Mouse (Mus musculus) liver, embryonic 16.5 days (tissue): ENCODE measurements around the gene Cdh23. TPM values are rescaled to one million over a fixed set of nuclear protein-coding genes. Genes with fewer than 3 reads are reported as not detected.

ENCODE experiments used
- ATAC-seq: fragments of 200-750 bp; cut with Nextera tagmentation; 2 replicates; pipeline ENCODE4 v1.8.0; 2017; ENCODE audit warnings: low read depth, mild to moderate bottlenecking, moderate number of reproducible peaks, moderate library complexity
- H3K27ac ChIP-seq: fragments of 300-500 bp; sonication (generic); 2 replicates; pipeline ENCODE4 v1.5.1; 2014; ENCODE audit warnings: mild to moderate bottlenecking, low read length
- H3K27me3 ChIP-seq: fragments of 300-500 bp; sonication (generic); 2 replicates; pipeline ENCODE4 v1.6.1; 2014; ENCODE audit warnings: low read depth, low read length, mixed read lengths; ENCODE audit not compliant: control insufficient read depth, insufficient read depth
- H3K36me3 ChIP-seq: fragments of 300-500 bp; sonication (generic); 2 replicates; pipeline ENCODE4 v1.6.1; 2014; ENCODE audit warnings: mild to moderate bottlenecking; ENCODE audit not compliant: control insufficient read depth, insufficient read depth
- H3K4me1 ChIP-seq: fragments of 300-500 bp; sonication (generic); 2 replicates; pipeline ENCODE4 v1.6.1; 2014; ENCODE audit warnings: low read depth, low read length, mixed read lengths; ENCODE audit not compliant: control insufficient read depth
- H3K4me2 ChIP-seq: fragments of 300-500 bp; sonication (generic); 2 replicates; pipeline ENCODE4 v1.6.1; 2014; ENCODE audit warnings: low read depth, low read length, mixed read lengths
- H3K4me3 ChIP-seq: fragments of 300-500 bp; sonication (generic); 2 replicates; pipeline ENCODE4 v1.5.1; 2014; ENCODE audit warnings: low read depth, mild to moderate bottlenecking, low read length
- H3K9ac ChIP-seq: fragments of 300-500 bp; sonication (generic); 2 replicates; pipeline ENCODE4 v1.6.1; 2014; ENCODE audit warnings: low read depth, low read length
- H3K9me3 ChIP-seq: fragments of 300-500 bp; sonication (generic); replicated peaks from 2 replicates; pipeline ENCODE4 v1.6.1; 2016; ENCODE audit warnings: low read length; ENCODE audit not compliant: control insufficient read depth
- WGBS: fragments of 180-500 bp; shearing (Covaris S2); extraction: QIAGEN DNeasy Blood & Tissue Kit; methylation state at CpG from one replicate; pipeline ENCODE4 v1.1.7; 2014; ENCODE audit not compliant: insufficient replicate concordance; 5-methylcytosine and 5-hydroxymethylcytosine counted together
- polyA plus RNA-seq: library from polyadenylated mRNA; unstranded; fragments of >200 nt; fragmentation: Nextera tagmentation; extraction: Ambion mirVana; gene quantifications from 2 replicates; pipeline ENCODE4 v1.2.1, GENCODE M21; 2015

Gene Cdh23
- polyA plus RNA-seq, 1 experiment from 2014 or later, result 0.65 TPM

DNA sequence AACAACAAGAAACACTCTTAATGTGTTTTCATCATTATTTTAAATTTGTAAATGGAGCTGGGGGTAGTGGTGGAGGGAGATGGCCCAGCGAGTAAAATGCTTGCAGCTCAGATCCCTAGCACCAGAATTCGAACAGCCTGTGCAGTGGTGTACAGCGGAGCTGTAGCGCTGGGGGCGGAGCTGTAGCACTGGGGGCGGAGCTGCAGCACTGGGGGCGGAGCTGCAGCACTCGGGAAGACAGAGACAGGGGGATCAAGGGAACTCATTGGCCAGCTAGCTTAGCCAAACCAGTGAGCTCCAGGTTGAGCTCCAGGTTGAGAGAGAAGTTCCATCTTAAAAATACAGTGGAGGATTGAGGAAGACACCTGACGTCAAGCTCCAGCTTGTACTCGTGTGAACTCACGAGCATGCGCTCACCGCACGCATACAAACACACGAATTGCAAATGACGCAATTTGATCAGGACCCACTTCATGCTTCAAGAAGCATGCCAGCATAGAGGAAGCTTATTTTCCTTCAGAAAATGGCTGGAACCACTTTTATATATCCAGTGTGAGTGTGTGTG lies 438.9 kb downstream of the Cdh23 start:
- Histone ChIP-seq H3K9me3 (no peaks in the 10 kb centered on the region), H3K36me3 (no peaks in the 10 kb centered on the region), H3K27me3 (no peaks in the 10 kb centered on the region), H3K4me2 (no peak overlapping the region), H3K4me3 (no peak overlapping the region), H3K27ac (no peak overlapping the region), H3K4me1 (peaks cover 12% of the 10 kb centered on the region), H3K9ac (no peak overlapping the region)
- WGBS, result 54% methylated on average over 16 of the region's 16 CpGs
- no peak for ATAC-seq

DNA sequence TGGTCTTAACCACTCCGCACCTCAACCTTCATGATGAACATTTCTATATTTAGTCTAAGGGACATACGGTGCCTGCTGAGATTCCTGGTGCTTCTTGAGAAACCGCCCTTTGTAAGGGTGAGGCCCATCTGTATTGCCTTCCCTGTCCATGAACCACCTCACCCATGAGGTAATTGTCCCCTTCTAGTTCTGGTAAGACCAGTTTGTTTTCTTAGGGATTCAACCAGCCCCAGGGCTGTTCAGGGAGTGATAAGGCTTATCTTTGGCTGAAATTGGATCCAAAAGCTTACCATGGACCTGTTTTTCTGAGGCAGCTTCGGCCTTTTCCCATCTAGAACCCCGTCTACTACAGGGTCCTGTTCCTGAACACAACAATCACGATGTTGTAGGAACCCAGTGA lies 440.2 kb downstream of the Cdh23 start:
- 48% methylated on average over 6 of the region's 6 CpGs for WGBS
- Histone ChIP-seq H3K4me3 (no peak overlapping the region), H3K4me1 (peaks cover 9% of the 10 kb centered on the region), H3K4me2 (no peak overlapping the region), H3K27ac (no peak overlapping the region), H3K9me3 (no peaks in the 10 kb centered on the region), H3K27me3 (no peaks in the 10 kb centered on the region), H3K9ac (no peak overlapping the region), H3K36me3 (no peaks in the 10 kb centered on the region)
- ATAC-seq, result no peak

Other genes starting within 250 kb of the Cdh23 start
- gene Slc29a3, start 56.3 kb upstream of the Cdh23 start, polyA plus RNA-seq, result 3.4 and 4.4 TPM in 2 replicates
- 0.27 and 0.29 TPM in 2 replicates for gene Unc5b, start 135.1 kb upstream of the Cdh23 start, polyA plus RNA-seq